Mouse (Mus musculus): ENCODE measurements around the gene Ergic1. TPM values are rescaled to one million over a fixed set of nuclear protein-coding genes. Genes with fewer than 3 reads are reported as not detected.

Ergic1 gene
- polyA plus RNA-seq, 1 experiment: 93.3 TPM

DNA sequence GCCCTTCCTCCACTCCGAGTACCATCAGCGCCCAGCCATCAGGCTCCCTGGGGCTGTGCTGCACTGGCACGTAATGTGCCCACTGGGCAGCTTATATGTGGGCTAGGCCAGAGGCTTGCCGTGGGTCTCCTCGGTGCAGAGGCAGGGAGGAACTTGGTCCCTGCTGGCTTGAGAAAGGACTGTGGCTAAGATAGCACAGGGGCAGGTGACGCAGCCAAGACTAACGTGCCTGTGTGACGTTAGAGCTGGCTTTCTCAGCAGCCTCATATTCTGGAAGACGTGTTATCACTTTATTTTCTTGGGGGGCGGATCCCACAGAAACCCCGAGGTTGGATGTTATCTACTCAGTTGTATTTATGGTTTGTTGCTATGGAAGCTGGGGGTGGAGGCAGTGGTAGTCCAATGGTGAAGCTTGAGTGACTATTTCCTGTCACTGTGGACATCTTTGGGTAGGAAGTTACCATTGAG lies 9.4 kb downstream of the Ergic1 start:
- H3K4me3 ChIP-seq (replicated peaks; ENCODE audit: extremely low read depth, low read depth, low read length): no peak overlapping the region
- peaks cover 18% of the 10 kb centered on the region for H3K4me1 ChIP-seq (ENCODE audit: control insufficient read depth, insufficient read depth, low read length)
- TF ChIP-seq POLR2A (IDR thresholded peaks at IDR 0.05; ENCODE audit: borderline replicate concordance, extremely low read depth, low read depth, low read length) (no peak), CTCF (IDR thresholded peaks at IDR 0.05; ENCODE audit: insufficient read depth, low read length) (no peak)
- DNase-seq: no peak
- WGBS: 60% methylated on average over 11 of the region's 11 CpGs

DNA sequence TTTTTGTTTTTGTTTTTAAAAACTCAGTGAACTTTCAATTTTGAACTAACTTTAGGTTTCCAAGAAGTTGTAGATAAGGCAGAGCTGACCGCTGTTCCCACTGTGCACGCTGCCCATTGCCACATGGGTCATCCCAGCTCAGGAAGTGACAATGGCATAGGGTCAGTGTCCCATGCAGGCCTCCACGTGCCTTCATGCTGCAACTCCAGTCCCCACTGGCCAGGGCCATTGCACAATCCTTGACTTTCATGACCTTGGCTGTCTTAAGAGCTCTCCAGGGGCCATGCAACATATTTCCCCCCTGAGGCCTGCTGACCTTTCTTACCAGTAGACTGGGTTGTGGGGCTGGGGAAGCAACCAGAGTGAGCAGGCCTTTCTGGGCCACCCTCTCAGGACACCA lies 10.1 kb downstream of the Ergic1 start:
- no peak for TF ChIP-seq CTCF (IDR thresholded peaks at IDR 0.05; ENCODE audit: insufficient read depth, low read length)
- no peak for TF ChIP-seq POLR2A (IDR thresholded peaks at IDR 0.05; ENCODE audit: borderline replicate concordance, extremely low read depth, low read depth, low read length)
- peaks cover 18% of the 10 kb centered on the region for H3K4me1 ChIP-seq (ENCODE audit: control insufficient read depth, insufficient read depth, low read length)
- DNase-seq: peak; percentile 47
- WGBS: 60% methylated on average over 3 of the region's 3 CpGs
- H3K4me3 ChIP-seq (replicated peaks; ENCODE audit: extremely low read depth, low read depth, low read length): no peak overlapping the region

DNA sequence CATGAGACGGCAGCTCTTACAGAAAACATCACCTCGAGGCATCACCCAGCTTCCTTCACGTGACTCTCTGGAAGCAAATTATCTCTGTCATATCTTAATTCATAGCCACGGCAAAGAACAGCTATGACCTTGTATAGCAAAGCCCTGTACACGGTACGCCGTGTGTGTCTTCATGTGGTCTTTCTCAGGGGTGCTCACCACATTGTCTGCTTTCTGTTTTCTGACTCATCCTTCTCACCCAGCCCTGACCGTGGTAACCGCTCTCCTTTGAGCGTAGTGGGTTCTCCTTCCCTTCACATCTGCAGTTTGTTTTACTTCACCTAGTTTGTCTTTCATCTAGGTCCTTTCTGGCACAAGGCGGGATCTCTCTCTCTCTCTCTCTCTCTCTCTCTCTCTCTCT lies 11.0 kb downstream of the Ergic1 start:
- no peak for DNase-seq
- peaks cover 22% of the 10 kb centered on the region for H3K4me1 ChIP-seq (ENCODE audit: control insufficient read depth, insufficient read depth, low read length)
- WGBS: 81% methylated on average over 11 of the region's 11 CpGs

DNA sequence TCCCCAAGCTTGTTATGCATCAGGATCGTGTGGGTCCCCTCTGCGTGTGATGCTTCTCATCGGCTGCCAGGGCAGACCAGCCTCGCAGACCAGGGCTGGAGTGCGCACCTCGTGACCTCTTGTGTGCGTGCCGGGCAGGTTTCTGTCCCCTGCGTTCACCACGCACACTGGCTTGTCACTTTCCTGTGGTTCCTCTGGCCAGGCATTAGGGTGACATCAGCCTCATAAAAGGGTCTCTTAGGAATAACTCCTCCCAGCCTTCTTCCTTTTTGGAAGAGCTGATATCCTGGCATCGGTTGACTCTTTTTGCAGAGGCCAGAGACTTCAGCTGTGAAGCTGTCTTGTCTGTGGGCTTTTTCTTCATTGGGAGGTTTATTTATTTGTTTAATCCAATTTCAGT lies 12.8 kb downstream of the Ergic1 start:
- WGBS: 61% methylated on average over 11 of the region's 11 CpGs
- DNase-seq: no peak
- Histone ChIP-seq H3K4me1 (ENCODE audit: control insufficient read depth, insufficient read depth, low read length) (peaks cover 17% of the 10 kb centered on the region), H3K4me3 (replicated peaks; ENCODE audit: extremely low read depth, low read depth, low read length) (no peak overlapping the region)
- TF ChIP-seq CTCF (IDR thresholded peaks at IDR 0.05; ENCODE audit: insufficient read depth, low read length) (no peak), POLR2A (IDR thresholded peaks at IDR 0.05; ENCODE audit: borderline replicate concordance, extremely low read depth, low read depth, low read length) (no peak)

More for the DNA sequence above, 11.0 kb downstream of the Ergic1 start:
- H3K4me3 ChIP-seq (replicated peaks; ENCODE audit: extremely low read depth, low read depth, low read length): no peak overlapping the region
- TF ChIP-seq POLR2A (IDR thresholded peaks at IDR 0.05; ENCODE audit: borderline replicate concordance, extremely low read depth, low read depth, low read length) (no peak), CTCF (IDR thresholded peaks at IDR 0.05; ENCODE audit: insufficient read depth, low read length) (no peak)

DNA sequence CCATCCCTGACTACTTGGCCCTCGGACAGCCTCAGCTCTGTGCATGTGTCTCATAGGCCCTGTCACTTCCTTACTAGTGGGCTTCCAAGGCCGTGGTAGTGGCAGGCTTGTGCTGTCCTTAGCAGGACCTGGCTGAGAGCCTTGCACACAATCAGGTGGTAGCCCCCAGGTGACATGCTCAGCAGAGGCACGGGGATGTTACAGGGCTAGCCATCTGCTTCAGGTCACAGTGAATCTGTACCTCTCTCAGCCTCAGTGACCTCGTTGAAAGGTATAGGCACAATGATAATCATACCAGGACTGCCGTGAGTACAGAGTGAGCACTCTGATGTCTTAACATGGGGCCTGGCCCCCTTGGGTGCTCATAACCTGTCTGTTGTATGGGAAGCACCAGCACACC lies 13.4 kb downstream of the Ergic1 start:
- no peak overlapping the region for H3K4me3 ChIP-seq (replicated peaks; ENCODE audit: extremely low read depth, low read depth, low read length)
- WGBS: 68% methylated on average over 5 of the region's 5 CpGs
- TF ChIP-seq POLR2A (IDR thresholded peaks at IDR 0.05; ENCODE audit: borderline replicate concordance, extremely low read depth, low read depth, low read length) (no peak), CTCF (IDR thresholded peaks at IDR 0.05; ENCODE audit: insufficient read depth, low read length) (no peak)
- H3K4me1 ChIP-seq (ENCODE audit: control insufficient read depth, insufficient read depth, low read length): peaks cover 17% of the 10 kb centered on the region
- no peak for DNase-seq

DNA sequence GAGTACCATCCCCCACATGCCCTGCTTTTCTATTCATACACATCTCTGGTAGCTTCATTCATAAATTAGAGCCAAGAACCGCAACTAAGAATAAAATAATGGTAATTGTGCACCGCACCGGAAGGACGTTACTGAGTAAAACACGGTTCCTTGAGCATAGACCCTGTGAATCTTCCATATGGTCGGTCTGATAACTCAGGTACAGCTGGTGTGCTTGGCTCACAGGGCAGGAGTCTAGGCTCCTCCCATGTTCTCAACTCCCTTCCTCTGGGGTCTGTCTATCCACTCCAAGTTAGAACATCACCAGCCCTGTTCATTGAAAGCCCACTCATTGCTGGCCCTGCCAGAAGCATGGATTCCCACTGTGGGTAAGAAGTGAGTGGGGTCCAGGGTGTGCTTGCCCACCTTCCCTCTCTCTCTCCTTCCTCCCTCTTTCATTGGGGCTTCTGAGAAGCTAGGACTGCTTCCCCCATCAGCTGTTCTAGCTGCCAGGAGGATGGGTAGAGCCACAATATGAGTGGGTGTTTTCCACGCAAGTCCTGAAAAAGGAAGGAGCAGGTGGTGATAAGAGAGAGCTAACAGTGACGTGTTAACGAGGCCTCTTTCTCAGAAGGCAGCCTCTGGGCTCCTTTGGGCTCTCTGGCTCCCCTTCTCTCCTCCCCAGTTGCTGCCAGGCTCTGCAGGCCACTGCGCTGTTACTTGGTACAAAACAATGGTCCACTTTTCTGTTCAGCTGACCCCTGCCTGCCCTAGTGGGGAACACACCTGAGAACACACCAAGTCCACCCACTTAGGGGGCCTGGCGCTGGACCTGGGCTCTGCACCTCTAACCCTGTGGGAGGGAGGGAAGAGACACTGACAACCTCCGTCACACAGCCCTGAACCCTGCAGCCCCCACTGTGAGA lies 14.7 kb downstream of the Ergic1 start:
- DNase-seq: no peak
- Histone ChIP-seq H3K4me3 (replicated peaks; ENCODE audit: extremely low read depth, low read depth, low read length) (no peak overlapping the region), H3K4me1 (ENCODE audit: control insufficient read depth, insufficient read depth, low read length) (peaks cover 15% of the 10 kb centered on the region)
- 89% methylated on average over 12 of the region's 12 CpGs for WGBS
- TF ChIP-seq CTCF (IDR thresholded peaks at IDR 0.05; ENCODE audit: insufficient read depth, low read length): no peak
- TF ChIP-seq POLR2A (IDR thresholded peaks at IDR 0.05; ENCODE audit: borderline replicate concordance, extremely low read depth, low read depth, low read length): no peak

DNA sequence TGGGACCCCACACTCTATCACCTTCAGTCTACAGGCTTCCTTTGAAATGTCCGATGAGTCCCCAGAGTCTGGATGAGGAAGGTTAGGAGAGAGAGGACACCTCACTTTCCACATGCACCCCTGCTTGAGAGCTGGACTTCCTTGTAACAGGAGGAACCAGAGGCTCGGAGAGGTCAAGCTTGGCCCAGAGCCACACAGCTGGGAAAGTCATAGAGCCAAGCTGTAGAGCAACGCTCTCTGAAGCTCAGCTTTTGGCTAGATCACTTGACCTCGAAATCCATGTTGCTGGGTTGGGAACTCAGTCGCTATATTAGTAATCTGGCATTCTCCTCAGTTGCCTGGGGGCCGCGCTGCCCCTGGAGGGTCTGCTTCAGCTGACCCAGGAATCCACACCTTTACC lies 15.5 kb downstream of the Ergic1 start:
- TF ChIP-seq POLR2A (IDR thresholded peaks at IDR 0.05; ENCODE audit: borderline replicate concordance, extremely low read depth, low read depth, low read length) (no peak), CTCF (IDR thresholded peaks at IDR 0.05; ENCODE audit: insufficient read depth, low read length) (no peak)
- Histone ChIP-seq H3K4me1 (ENCODE audit: control insufficient read depth, insufficient read depth, low read length) (peaks cover 13% of the 10 kb centered on the region), H3K4me3 (replicated peaks; ENCODE audit: extremely low read depth, low read depth, low read length) (no peak overlapping the region)
- no peak for DNase-seq
- 62% methylated on average over 7 of the region's 7 CpGs for WGBS

DNA sequence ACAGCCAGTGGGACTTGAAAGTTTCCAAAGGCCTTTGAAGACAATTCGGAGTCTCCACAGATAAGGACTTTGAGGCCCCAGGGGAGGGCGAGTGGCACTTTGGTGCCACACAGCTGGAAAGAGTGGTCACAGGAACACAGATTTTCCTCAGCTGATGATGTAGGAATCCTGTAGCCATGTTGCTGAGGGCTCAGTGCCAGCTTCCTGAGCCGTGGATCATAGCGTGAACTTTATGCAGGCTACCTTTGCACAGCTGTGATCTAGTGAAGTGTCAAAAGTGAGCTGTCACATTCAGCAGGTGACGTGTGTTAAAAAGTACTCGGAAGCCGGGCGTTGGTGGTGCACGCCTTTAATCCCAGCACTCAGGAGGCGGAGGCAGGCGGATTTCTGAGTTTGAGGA lies 16.0 kb downstream of the Ergic1 start:
- TF ChIP-seq CTCF (IDR thresholded peaks at IDR 0.05; ENCODE audit: insufficient read depth, low read length): no peak
- TF ChIP-seq POLR2A (IDR thresholded peaks at IDR 0.05; ENCODE audit: borderline replicate concordance, extremely low read depth, low read depth, low read length): no peak
- H3K4me3 ChIP-seq (replicated peaks; ENCODE audit: extremely low read depth, low read depth, low read length): no peak overlapping the region
- H3K4me1 ChIP-seq (ENCODE audit: control insufficient read depth, insufficient read depth, low read length): peaks cover 14% of the 10 kb centered on the region
- WGBS: 74% methylated on average over 11 of the region's 11 CpGs
- DNase-seq: no peak

DNA sequence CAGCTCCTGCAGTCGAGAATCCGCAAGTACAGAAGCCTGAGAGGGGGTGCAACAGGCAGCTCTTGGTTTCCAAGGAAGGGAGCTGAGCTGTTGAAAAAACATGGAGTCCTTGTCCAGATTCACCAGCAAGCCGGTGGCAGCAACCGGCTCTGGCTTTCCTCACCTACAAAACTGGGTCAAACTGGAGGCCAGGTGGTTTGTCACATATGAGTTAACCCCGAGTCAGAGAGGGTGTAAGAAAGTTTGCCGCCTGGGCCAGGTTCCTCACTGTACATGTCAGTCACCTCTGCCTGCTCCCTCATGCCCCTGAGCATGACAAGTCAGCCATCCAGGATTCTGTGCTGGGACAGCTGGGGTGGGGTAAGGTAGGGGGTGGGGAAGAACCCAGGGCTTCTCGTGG lies 16.9 kb downstream of the Ergic1 start:
- DNase-seq: no peak
- no peak overlapping the region for H3K4me3 ChIP-seq (replicated peaks; ENCODE audit: extremely low read depth, low read depth, low read length)
- WGBS: 78% methylated on average over 7 of the region's 7 CpGs
- H3K4me1 ChIP-seq (ENCODE audit: control insufficient read depth, insufficient read depth, low read length): peaks cover 20% of the 10 kb centered on the region
- TF ChIP-seq POLR2A (IDR thresholded peaks at IDR 0.05; ENCODE audit: borderline replicate concordance, extremely low read depth, low read depth, low read length) (no peak), CTCF (IDR thresholded peaks at IDR 0.05; ENCODE audit: insufficient read depth, low read length) (no peak)

DNA sequence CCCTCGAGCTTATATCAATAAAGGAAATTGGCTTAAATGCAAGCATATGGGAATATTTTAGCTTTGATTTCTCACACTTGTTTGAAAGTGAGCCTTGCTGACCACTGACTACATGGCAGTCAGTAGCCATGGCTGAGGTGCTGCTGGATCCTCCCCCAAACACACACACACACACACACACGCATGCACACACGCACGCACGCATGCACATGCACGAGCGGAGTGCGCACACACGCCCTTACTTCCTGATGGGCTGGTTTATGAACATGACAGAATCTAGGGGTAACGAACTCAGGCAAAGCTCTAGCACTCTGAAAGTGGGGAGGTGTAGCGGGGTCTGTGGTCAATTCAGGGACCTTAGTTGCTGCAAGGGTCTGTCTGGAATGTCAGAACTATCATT lies 17.5 kb downstream of the Ergic1 start:
- DNase-seq: no peak
- 92% methylated on average over 11 of the region's 11 CpGs for WGBS
- H3K4me3 ChIP-seq (replicated peaks; ENCODE audit: extremely low read depth, low read depth, low read length): no peak overlapping the region
- H3K4me1 ChIP-seq (ENCODE audit: control insufficient read depth, insufficient read depth, low read length): peaks cover 26% of the 10 kb centered on the region
- TF ChIP-seq CTCF (IDR thresholded peaks at IDR 0.05; ENCODE audit: insufficient read depth, low read length): no peak
- TF ChIP-seq POLR2A (IDR thresholded peaks at IDR 0.05; ENCODE audit: borderline replicate concordance, extremely low read depth, low read depth, low read length): no peak

All from lung, adult 2 months (tissue).